Mouse (Mus musculus): ENCODE measurements around the gene Gm572.

Gm572 gene

GRCm38 (mm10) chr4:148715396-148715795 lies 72.3 kb downstream of the Gm572 start:
- DNase-seq (ENCODE audit: inconsistent ontology term), result no peak
